Mouse (Mus musculus) liver, postnatal 0 days (tissue): ENCODE measurements around the gene Hbq1a.

Source experiments
- CTCF ChIP-seq: sonication (generic); IDR thresholded peaks from 2 replicates; pipeline ENCODE4 v1.5.1; 2016; ENCODE audit warnings: antibody characterized with exemption, low read depth
- EP300 ChIP-seq: IDR thresholded peaks from 2 replicates; pipeline ENCODE4 v1.6.1; 2016; ENCODE audit warnings: antibody characterized with exemption, low read depth, mild to moderate bottlenecking

DNA sequence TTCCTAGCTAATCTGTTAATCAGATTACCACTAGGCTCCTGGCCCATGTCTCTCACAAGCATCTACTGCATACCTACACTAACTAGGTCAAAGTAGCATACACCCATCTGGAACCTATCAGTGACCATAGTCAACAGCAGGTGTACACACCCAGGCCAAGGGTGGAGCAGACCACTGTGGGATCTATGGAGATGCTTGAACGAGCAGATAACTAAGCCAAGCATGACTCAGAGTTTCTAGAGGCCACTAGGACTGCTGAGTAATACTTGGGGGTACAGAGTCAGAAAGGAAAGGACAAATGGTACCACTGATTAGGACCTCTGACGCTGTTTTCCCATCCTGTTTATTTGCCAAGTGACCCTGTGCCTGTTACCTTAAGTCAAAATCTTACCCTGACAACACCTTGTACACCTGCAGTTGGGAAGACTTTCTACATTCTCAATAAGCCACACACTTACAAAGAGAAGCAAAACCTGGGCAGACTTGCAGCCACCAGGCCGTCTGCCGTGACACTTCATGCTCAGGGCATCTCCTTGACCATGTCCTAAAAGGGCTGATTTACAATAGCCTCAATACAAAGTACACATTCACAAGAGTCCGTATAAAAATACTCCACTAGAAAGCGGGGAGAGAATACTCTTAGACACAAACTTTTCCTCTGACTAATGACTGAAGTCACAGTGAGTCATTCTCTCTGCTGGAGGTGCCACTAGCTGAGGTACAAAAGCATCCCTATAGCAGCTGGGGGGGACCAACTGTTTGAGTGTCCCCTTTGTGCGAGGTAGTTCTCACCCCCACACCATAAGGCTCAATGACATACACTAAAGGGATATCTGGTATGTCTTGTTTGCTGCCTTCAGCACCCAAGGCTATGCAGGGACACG, 48.7 kb upstream of the Hbq1a start:
- TF ChIP-seq EP300 (peak; percentile 100), CTCF (0 out of 2 replicates have a peak, but pooled peaks have one; percentile 10)
